In genomic region chr5:118782139-118782538, GRCm38 (mm10) we compare ENCODE assay signal across 15 mouse cellular contexts.
DNase-seq lines count a peak whose midpoint lies in the region; ATAC-seq and TF ChIP-seq lines count a peak whose summit lies in the region.
"Had no signal": no experiment of that assay in that cellular context is flagged by ENCODE, and none has a peak within 500 bp of the region (broad histone marks: within the 10 kb centered on the region; RNA-seq: fewer than 3 reads in every experiment).

No protein-coding gene starts in this region.

- H3K4me2 ChIP-seq in embryonic facial prominence, embryonic 11.5 days (ENCODE audit: low read depth, low read length): no peak overlapping the region
- H3K4me2 ChIP-seq in intestine, embryonic 14.5 days (ENCODE audit: low read length): no peak overlapping the region
- H3K4me2 ChIP-seq in intestine, postnatal 0 days (replicated peaks; ENCODE audit: low read depth): no peak overlapping the region
- no peak overlapping the region for H3K4me2 ChIP-seq in intestine, embryonic 16.5 days (ENCODE audit: low read depth, low read length)
- H3K4me2 ChIP-seq: embryonic facial prominence, embryonic 15.5 days; forebrain, embryonic 15.5 days; heart, embryonic 11.5 days; heart, embryonic 15.5 days; hindbrain, embryonic 13.5 days had no signal

- no peak overlapping the region for H3K9ac ChIP-seq in embryonic facial prominence, embryonic 11.5 days (replicated peaks; ENCODE audit: low read length)
- no peak overlapping the region for H3K9ac ChIP-seq in intestine, embryonic 14.5 days (ENCODE audit: low read length)
- H3K9ac ChIP-seq in intestine, postnatal 0 days (ENCODE audit: low read depth, low read length): no peak overlapping the region
- no peak overlapping the region for H3K9ac ChIP-seq in intestine, embryonic 16.5 days (ENCODE audit: low read depth, low read length)
- H3K9ac ChIP-seq: embryonic facial prominence, embryonic 15.5 days; forebrain, embryonic 15.5 days; heart, embryonic 15.5 days; hindbrain, embryonic 13.5 days had no signal

- DNase-seq in embryonic facial prominence, embryonic 11.5 days (ENCODE audit: low spot score): no peak
- no peak for DNase-seq in embryonic facial prominence, embryonic 10.5 days (ENCODE audit: low spot score)
- DNase-seq in intestine, embryonic 14.5 days (ENCODE audit: low spot score): no peak
- no peak for DNase-seq in ovary, postnatal 10 days (ENCODE audit: low spot score)
- no peak for DNase-seq in retina, postnatal 1 day

- H3K27ac ChIP-seq in embryonic facial prominence, embryonic 11.5 days (replicated peaks; ENCODE audit: low read depth, low read length): no peak overlapping the region
- no peak overlapping the region for H3K27ac ChIP-seq in embryonic facial prominence, embryonic 10.5 days (replicated peaks)
- no peak overlapping the region for H3K27ac ChIP-seq in intestine, embryonic 14.5 days (ENCODE audit: low read depth)
- H3K27ac ChIP-seq in intestine, postnatal 0 days (ENCODE audit: low read depth, low read length): no peak overlapping the region
- no peak overlapping the region for H3K27ac ChIP-seq in intestine, embryonic 16.5 days (ENCODE audit: low read length)
- H3K27ac ChIP-seq: embryonic facial prominence, embryonic 15.5 days; forebrain, embryonic 15.5 days; heart, adult 2 months; heart, embryonic 15.5 days; hindbrain, embryonic 13.5 days; hindbrain, postnatal 0 days had no signal

- H3K9me3 ChIP-seq in embryonic facial prominence, embryonic 11.5 days (replicated peaks; ENCODE audit: control insufficient read depth, low read length): no peaks in the 10 kb centered on the region
- H3K9me3 ChIP-seq in embryonic facial prominence, embryonic 10.5 days: no peaks in the 10 kb centered on the region
- no peaks in the 10 kb centered on the region for H3K9me3 ChIP-seq in intestine, embryonic 14.5 days (ENCODE audit: control insufficient read depth, low read length)
- 0 out of 2 replicates have a peak, but pooled peaks cover 4% of the 10 kb centered on the region for H3K9me3 ChIP-seq in intestine, postnatal 0 days (ENCODE audit: control insufficient read depth)
- H3K9me3 ChIP-seq in intestine, embryonic 16.5 days (ENCODE audit: control insufficient read depth, low read length): peaks cover 7% of the 10 kb centered on the region; the same call in 1 of the 2 replicates
- H3K9me3 ChIP-seq: embryonic facial prominence, embryonic 15.5 days; forebrain, embryonic 15.5 days; heart, embryonic 15.5 days; hindbrain, embryonic 13.5 days had no signal

- WGBS in embryonic facial prominence, embryonic 11.5 days: 74% methylated on average over 3 of the region's 3 CpGs
- 79% methylated on average over 3 of the region's 3 CpGs for WGBS in embryonic facial prominence, embryonic 10.5 days
- WGBS in intestine, embryonic 14.5 days: 67% methylated on average over 3 of the region's 3 CpGs
- 80% methylated on average over 3 of the region's 3 CpGs for WGBS in intestine, postnatal 0 days
- 66% methylated on average over 3 of the region's 3 CpGs for WGBS in intestine, embryonic 16.5 days

- 0 out of 2 replicates have a peak, but pooled peaks have one; percentile 17 for ATAC-seq in embryonic facial prominence, embryonic 11.5 days (replicated peaks; ENCODE audit: insufficient number of reproducible peaks, low FRiP score, low TSS enrichment, low read depth)
- 0 out of 2 replicates have a peak, but pooled peaks have one; percentile 13 for ATAC-seq in intestine, embryonic 14.5 days (replicated peaks; ENCODE audit: low FRiP score, low TSS enrichment, low read depth)
- no peak for ATAC-seq in intestine, postnatal 0 days
- 0 out of 2 replicates have a peak, but pooled peaks have one; percentile 13 for ATAC-seq in intestine, embryonic 16.5 days

- no peaks in the 10 kb centered on the region for H3K27me3 ChIP-seq in embryonic facial prominence, embryonic 11.5 days (ENCODE audit: control insufficient read depth, insufficient read depth, low read length)
- H3K27me3 ChIP-seq in embryonic facial prominence, embryonic 10.5 days (replicated peaks; ENCODE audit: low read depth, poor library complexity, severe bottlenecking): peaks cover 38% of the 10 kb centered on the region
- H3K27me3 ChIP-seq in intestine, embryonic 14.5 days (replicated peaks; ENCODE audit: control insufficient read depth, insufficient read depth, low read length): no peaks in the 10 kb centered on the region
- 0 out of 2 replicates have a peak, but pooled peaks cover 6% of the 10 kb centered on the region for H3K27me3 ChIP-seq in intestine, postnatal 0 days (replicated peaks; ENCODE audit: control insufficient read depth, insufficient read depth, low read length)
- 0 out of 2 replicates have a peak, but pooled peaks cover 5% of the 10 kb centered on the region for H3K27me3 ChIP-seq in intestine, embryonic 16.5 days (replicated peaks; ENCODE audit: control insufficient read depth, insufficient read depth, low read length)

- H3K4me3 ChIP-seq in embryonic facial prominence, embryonic 11.5 days (ENCODE audit: low read depth, low read length): no peak overlapping the region
- H3K4me3 ChIP-seq in embryonic facial prominence, embryonic 10.5 days: no peak overlapping the region
- H3K4me3 ChIP-seq in intestine, embryonic 14.5 days (ENCODE audit: low read depth, low read length): no peak overlapping the region
- H3K4me3 ChIP-seq in intestine, postnatal 0 days (ENCODE audit: low read depth, low read length): no peak overlapping the region
- H3K4me3 ChIP-seq in intestine, embryonic 16.5 days (ENCODE audit: low read length): no peak overlapping the region
- H3K4me3 ChIP-seq: embryonic facial prominence, embryonic 15.5 days; erythroblast, embryonic 14.5 days; forebrain, embryonic 15.5 days; heart, adult 2 months; heart, embryonic 15.5 days; hindbrain, embryonic 13.5 days had no signal

- no peak for TF ChIP-seq CTCF in intestine, postnatal 0 days (IDR thresholded peaks at IDR 0.05; ENCODE audit: low read depth)

- no peaks in the 10 kb centered on the region for H3K36me3 ChIP-seq in embryonic facial prominence, embryonic 11.5 days (replicated peaks; ENCODE audit: control insufficient read depth, insufficient read depth, low read depth, low read length)
- no peaks in the 10 kb centered on the region for H3K36me3 ChIP-seq in embryonic facial prominence, embryonic 10.5 days (replicated peaks)
- H3K36me3 ChIP-seq in intestine, embryonic 14.5 days (ENCODE audit: control insufficient read depth, insufficient read depth, low read length): no peaks in the 10 kb centered on the region
- no peaks in the 10 kb centered on the region for H3K36me3 ChIP-seq in intestine, postnatal 0 days (ENCODE audit: control insufficient read depth, insufficient read depth)
- H3K36me3 ChIP-seq in intestine, embryonic 16.5 days (ENCODE audit: control insufficient read depth, insufficient read depth, low read length): no peaks in the 10 kb centered on the region
- H3K36me3 ChIP-seq: embryonic facial prominence, embryonic 15.5 days; forebrain, embryonic 15.5 days; heart, embryonic 15.5 days; hindbrain, embryonic 13.5 days had no signal

- H3K4me1 ChIP-seq in embryonic facial prominence, embryonic 11.5 days (ENCODE audit: control insufficient read depth, insufficient read depth, low read length): no peaks in the 10 kb centered on the region
- H3K4me1 ChIP-seq in embryonic facial prominence, embryonic 10.5 days: no peaks in the 10 kb centered on the region
- no peaks in the 10 kb centered on the region for H3K4me1 ChIP-seq in intestine, embryonic 14.5 days (replicated peaks; ENCODE audit: control insufficient read depth, insufficient read depth, low read length)
- no peaks in the 10 kb centered on the region for H3K4me1 ChIP-seq in intestine, postnatal 0 days (replicated peaks; ENCODE audit: control insufficient read depth, insufficient read depth, low read length)
- H3K4me1 ChIP-seq in intestine, embryonic 16.5 days (ENCODE audit: control insufficient read depth, insufficient read depth, low read length): no peaks in the 10 kb centered on the region
- H3K4me1 ChIP-seq: embryonic facial prominence, embryonic 15.5 days; forebrain, embryonic 15.5 days; heart, embryonic 15.5 days; hindbrain, embryonic 13.5 days had no signal
